Mouse (Mus musculus): ENCODE measurements around the gene Ago3. TPM values are rescaled to one million over a fixed set of nuclear protein-coding genes. Genes with fewer than 3 reads are reported as not detected.
A peak's percentile ranks its signal among the peaks of the same experiment; 100 is the strongest.

Gene Ago3
- polyA plus RNA-seq, 1 experiment from 2014 or later: 8.7 TPM

GRCm38 (mm10) chr4:126466251-126466750 is 36.9 kb upstream of the Ago3 start:
- WGBS: 34% methylated on average over 8 of the region's 8 CpGs
- DNase-seq (ENCODE audit: low spot score): no peak
- H3K27me3 ChIP-seq (ENCODE audit: insufficient read depth, low read length): no peaks in the 10 kb centered on the region
- no peaks in the 10 kb centered on the region for H3K9me3 ChIP-seq (replicated peaks; ENCODE audit: low read length)
- no peak overlapping the region for H3K4me3 ChIP-seq (replicated peaks; ENCODE audit: low read depth, low read length)
- no peak overlapping the region for H3K9ac ChIP-seq (ENCODE audit: low read depth, low read length)
- H3K4me2 ChIP-seq (ENCODE audit: low read length): peak overlapping the region; percentile 25; the same call in 1 of the 2 replicates
- no peak for ATAC-seq (replicated peaks; ENCODE audit: low FRiP score, low read depth)
- no peak overlapping the region for H3K27ac ChIP-seq
- peaks cover 20% of the 10 kb centered on the region for H3K4me1 ChIP-seq (replicated peaks; ENCODE audit: insufficient read depth, low read length)
- no peak for TF ChIP-seq CTCF (IDR thresholded peaks at IDR 0.05; ENCODE audit: low read depth)
- H3K36me3 ChIP-seq (ENCODE audit: insufficient read depth, low read length): no peaks in the 10 kb centered on the region

- Histone ChIP-seq H3K4me1 (replicated peaks; ENCODE audit: insufficient read depth, low read length) (peaks cover 20% of the 10 kb centered on the region), H3K9ac (ENCODE audit: low read depth, low read length) (no peak overlapping the region), H3K4me3 (replicated peaks; ENCODE audit: low read depth, low read length) (no peak overlapping the region), H3K36me3 (ENCODE audit: insufficient read depth, low read length) (no peaks in the 10 kb centered on the region), H3K27ac (no peak overlapping the region), H3K27me3 (ENCODE audit: insufficient read depth, low read length) (no peaks in the 10 kb centered on the region), H3K9me3 (replicated peaks; ENCODE audit: low read length) (no peaks in the 10 kb centered on the region), H3K4me2 (ENCODE audit: low read length) (peak overlapping the region; percentile 25; the same call in 1 of the 2 replicates)
- 13% methylated on average over 8 of the region's 8 CpGs for WGBS
- TF ChIP-seq CTCF (IDR thresholded peaks at IDR 0.05; ENCODE audit: low read depth): no peak
- ATAC-seq (replicated peaks; ENCODE audit: low FRiP score, low read depth) (no peak), DNase-seq (ENCODE audit: low spot score) (peak; percentile 76)
These were observed 36.5 kb upstream of the Ago3 start for GRCm38 (mm10) chr4:126465843-126466242.

DNA sequence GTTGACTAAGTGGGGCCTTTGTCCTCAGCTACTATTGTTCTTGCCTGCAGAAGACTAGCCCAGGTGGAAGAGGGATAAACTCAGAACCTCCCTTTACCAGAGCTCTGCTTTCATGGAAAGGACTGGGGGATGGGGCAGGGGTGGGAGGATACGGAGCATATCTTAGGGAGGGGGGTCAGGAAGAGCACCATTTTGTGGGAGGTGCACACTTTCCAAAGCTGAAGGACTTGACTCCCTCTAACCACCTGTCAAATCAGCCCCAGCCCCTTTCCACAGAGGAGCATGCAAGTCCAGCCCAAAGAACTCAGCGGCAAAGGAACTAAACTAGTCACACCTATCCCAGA is 35.5 kb upstream of the Ago3 start:
- peaks cover 20% of the 10 kb centered on the region for H3K4me1 ChIP-seq (replicated peaks; ENCODE audit: insufficient read depth, low read length)
- no peaks in the 10 kb centered on the region for H3K9me3 ChIP-seq (replicated peaks; ENCODE audit: low read length)
- no peak overlapping the region for H3K9ac ChIP-seq (ENCODE audit: low read depth, low read length)
- H3K27ac ChIP-seq: no peak overlapping the region
- 14% methylated on average over 2 of the region's 2 CpGs for WGBS
- no peak for ATAC-seq (replicated peaks; ENCODE audit: low FRiP score, low read depth)
- H3K36me3 ChIP-seq (ENCODE audit: insufficient read depth, low read length): peaks cover 3% of the 10 kb centered on the region; the same call in 1 of the 2 replicates
- no peaks in the 10 kb centered on the region for H3K27me3 ChIP-seq (ENCODE audit: insufficient read depth, low read length)
- no peak overlapping the region for H3K4me3 ChIP-seq (replicated peaks; ENCODE audit: low read depth, low read length)
- no peak overlapping the region for H3K4me2 ChIP-seq (ENCODE audit: low read length)
- no peak for TF ChIP-seq CTCF (IDR thresholded peaks at IDR 0.05; ENCODE audit: low read depth)
- DNase-seq (ENCODE audit: low spot score): no peak

- Histone ChIP-seq H3K4me1 (replicated peaks; ENCODE audit: insufficient read depth, low read length) (peaks cover 20% of the 10 kb centered on the region), H3K4me2 (ENCODE audit: low read length) (no peak overlapping the region), H3K36me3 (ENCODE audit: insufficient read depth, low read length) (peaks cover 6% of the 10 kb centered on the region; the same call in 1 of the 2 replicates), H3K27ac (no peak overlapping the region), H3K27me3 (ENCODE audit: insufficient read depth, low read length) (no peaks in the 10 kb centered on the region), H3K9me3 (replicated peaks; ENCODE audit: low read length) (no peaks in the 10 kb centered on the region), H3K4me3 (replicated peaks; ENCODE audit: low read depth, low read length) (no peak overlapping the region), H3K9ac (ENCODE audit: low read depth, low read length) (no peak overlapping the region)
- no peak for TF ChIP-seq CTCF (IDR thresholded peaks at IDR 0.05; ENCODE audit: low read depth)
- DNase-seq (ENCODE audit: low spot score) (no peak), ATAC-seq (replicated peaks; ENCODE audit: low FRiP score, low read depth) (no peak)
- WGBS: 38% methylated on average over 4 of the region's 4 CpGs
These were observed 35.0 kb upstream of the Ago3 start for GRCm38 (mm10) chr4:126464189-126464891.

GRCm38 (mm10) chr4:126455441-126455840 is 26.1 kb upstream of the Ago3 start:
- TF ChIP-seq CTCF (IDR thresholded peaks at IDR 0.05; ENCODE audit: low read depth): no peak
- H3K9ac ChIP-seq (ENCODE audit: low read depth, low read length): no peak overlapping the region
- H3K4me1 ChIP-seq (replicated peaks; ENCODE audit: insufficient read depth, low read length): no peaks in the 10 kb centered on the region
- H3K4me3 ChIP-seq (replicated peaks; ENCODE audit: low read depth, low read length): no peak overlapping the region
- no peak overlapping the region for H3K27ac ChIP-seq
- DNase-seq (ENCODE audit: low spot score): no peak
- ATAC-seq (replicated peaks; ENCODE audit: low FRiP score, low read depth): no peak
- H3K4me2 ChIP-seq (ENCODE audit: low read length): no peak overlapping the region
- no peaks in the 10 kb centered on the region for H3K9me3 ChIP-seq (replicated peaks; ENCODE audit: low read length)
- 94% methylated on average over 7 of the region's 7 CpGs for WGBS
- peaks cover 42% of the 10 kb centered on the region for H3K36me3 ChIP-seq (ENCODE audit: insufficient read depth, low read length)
- no peaks in the 10 kb centered on the region for H3K27me3 ChIP-seq (ENCODE audit: insufficient read depth, low read length)

GRCm38 (mm10) chr4:126454547-126455254 is 25.3 kb upstream of the Ago3 start:
- WGBS: 90% methylated on average over 5 of the region's 5 CpGs
- Histone ChIP-seq H3K9me3 (replicated peaks; ENCODE audit: low read length) (no peaks in the 10 kb centered on the region), H3K36me3 (ENCODE audit: insufficient read depth, low read length) (peaks cover 44% of the 10 kb centered on the region), H3K4me1 (replicated peaks; ENCODE audit: insufficient read depth, low read length) (no peaks in the 10 kb centered on the region), H3K9ac (ENCODE audit: low read depth, low read length) (no peak overlapping the region), H3K4me3 (replicated peaks; ENCODE audit: low read depth, low read length) (no peak overlapping the region), H3K27me3 (ENCODE audit: insufficient read depth, low read length) (no peaks in the 10 kb centered on the region), H3K27ac (no peak overlapping the region), H3K4me2 (ENCODE audit: low read length) (no peak overlapping the region)
- no peak for ATAC-seq (replicated peaks; ENCODE audit: low FRiP score, low read depth)
- DNase-seq (ENCODE audit: low spot score): no peak
- no peak for TF ChIP-seq CTCF (IDR thresholded peaks at IDR 0.05; ENCODE audit: low read depth)
